Mouse (Mus musculus) limb, embryonic 15.5 days (tissue): ENCODE results near the gene Ntf5. TPM values are rescaled to one million over a fixed set of nuclear protein-coding genes. Genes with fewer than 3 reads are reported as not detected.

Source experiments
- ATAC-seq: fragments of 200-750 bp; cut with Nextera tagmentation; 2 replicates; pipeline ENCODE4 v1.8.0; 2017; ENCODE audit warnings: low read depth, moderate TSS enrichment; ENCODE audit not compliant: insufficient number of reproducible peaks, low FRiP score, low TSS enrichment
- H3K27ac ChIP-seq: fragments of 300-500 bp; sonication (generic); 2 replicates; pipeline ENCODE4 v1.5.1; 2015; ENCODE audit warnings: moderate library complexity, mild to moderate bottlenecking, inconsistent platforms
- H3K27me3 ChIP-seq: fragments of 300-500 bp; sonication (generic); 2 replicates; pipeline ENCODE4 v1.6.1; 2015; ENCODE audit warnings: inconsistent platforms
- H3K36me3 ChIP-seq: fragments of 300-500 bp; sonication (generic); 2 replicates; pipeline ENCODE4 v1.6.1; 2015; ENCODE audit warnings: inconsistent platforms
- H3K4me1 ChIP-seq: fragments of 300-500 bp; sonication (generic); 2 replicates; pipeline ENCODE4 v1.6.1; 2015; ENCODE audit warnings: inconsistent platforms
- H3K4me2 ChIP-seq: fragments of 300-500 bp; sonication (generic); 2 replicates; pipeline ENCODE4 v1.6.1; 2015; ENCODE audit warnings: mild to moderate bottlenecking, inconsistent platforms
- H3K4me3 ChIP-seq: fragments of 300-500 bp; sonication (generic); 2 replicates; pipeline ENCODE4 v1.5.1; 2015; ENCODE audit warnings: mild to moderate bottlenecking, inconsistent platforms
- H3K9ac ChIP-seq: fragments of 300-500 bp; sonication (generic); 2 replicates; pipeline ENCODE4 v1.6.1; 2015; ENCODE audit warnings: inconsistent platforms
- H3K9me3 ChIP-seq: fragments of 300-500 bp; sonication (generic); 2 replicates; pipeline ENCODE4 v1.6.1; 2016; ENCODE audit warnings: inconsistent platforms
- WGBS: fragments of 180-500 bp; shearing (Covaris S2); methylation state at CpG from one replicate; pipeline ENCODE4 v1.1.7; 2015; 5-methylcytosine and 5-hydroxymethylcytosine counted together
- polyA plus RNA-seq: library from polyadenylated mRNA; unstranded; fragments of >200 nt; fragmentation: Nextera tagmentation; extraction: Ambion mirVana; gene quantifications from 2 replicates; pipeline ENCODE4 v1.2.1, GENCODE M21; 2015

Ntf5 gene
- polyA plus RNA-seq, 1 experiment from 2014 or later: 3.0 TPM

- no peak for ATAC-seq
- Histone ChIP-seq H3K27me3 (peaks cover 57% of the 10 kb centered on the region), H3K36me3 (peaks cover 47% of the 10 kb centered on the region), H3K4me2 (peak overlapping the region; percentile 24; the same call in 1 of the 2 replicates), H3K9ac (no peak overlapping the region), H3K9me3 (no peaks in the 10 kb centered on the region), H3K4me3 (peak overlapping the region; percentile 9), H3K4me1 (peaks cover 37% of the 10 kb centered on the region), H3K27ac (no peak overlapping the region)
- WGBS: 11% methylated on average over 27 of the region's 27 CpGs
These were observed 6.5 kb downstream of the Ntf5 start for GRCm38 (mm10) chr7:45419859-45420614.

DNA sequence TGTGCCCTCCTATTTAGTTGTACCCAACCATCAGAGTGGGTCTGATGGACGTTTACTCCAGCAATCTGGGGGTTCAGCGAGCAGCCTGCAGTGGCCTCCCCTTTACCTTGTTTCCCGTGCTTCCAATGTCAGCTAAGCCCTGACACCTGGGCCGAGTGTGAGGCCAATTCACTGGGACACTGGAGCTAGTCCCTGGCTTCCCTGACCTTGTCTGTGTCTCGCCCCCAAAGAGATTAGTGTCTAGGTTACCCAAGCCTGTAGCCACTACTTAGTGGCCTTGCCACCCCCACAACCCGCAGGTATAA, 7.1 kb downstream of the Ntf5 start, which contains the start of gene Lhb:
Gene Lhb, plus strand, starts transcription at position 206 of the 305 bp plus-strand sequence.
- Histone ChIP-seq H3K4me3 (peak within 1 kb of the TSS; percentile 9), H3K27ac (no peak within 1 kb of the TSS), H3K9me3 (no peaks in the 10 kb centered on the region), H3K4me2 (peak within 1 kb of the TSS; percentile 24; the same call in 1 of the 2 replicates), H3K27me3 (peaks cover 52% of the 10 kb centered on the region), H3K9ac (no peak within 1 kb of the TSS), H3K4me1 (peaks cover 31% of the 10 kb centered on the region), H3K36me3 (peaks cover 52% of the 10 kb centered on the region)
- 49% methylated on average over 6 of the region's 6 CpGs for WGBS
- no peak for ATAC-seq

DNA sequence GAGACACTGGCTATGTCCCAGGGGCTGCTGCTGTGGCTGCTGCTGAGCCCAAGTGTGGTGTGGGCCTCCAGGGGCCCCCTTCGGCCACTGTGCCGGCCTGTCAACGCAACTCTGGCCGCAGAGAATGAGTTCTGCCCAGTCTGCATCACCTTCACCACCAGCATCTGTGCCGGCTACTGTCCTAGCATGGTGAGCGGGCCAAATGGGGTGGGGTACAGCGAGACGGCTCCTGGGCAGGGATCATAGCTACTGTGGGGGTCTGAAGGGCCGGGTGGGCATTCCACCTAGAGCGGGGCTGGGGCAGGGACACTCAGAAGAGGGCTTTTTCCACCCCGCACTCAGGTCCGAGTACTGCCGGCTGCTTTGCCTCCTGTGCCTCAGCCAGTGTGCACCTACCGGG, 7.7 kb downstream of the Ntf5 start:
- Histone ChIP-seq H3K27ac (no peak overlapping the region), H3K9me3 (no peaks in the 10 kb centered on the region), H3K4me3 (no peak overlapping the region), H3K36me3 (peaks cover 55% of the 10 kb centered on the region), H3K27me3 (peaks cover 46% of the 10 kb centered on the region), H3K4me1 (peaks cover 28% of the 10 kb centered on the region), H3K4me2 (no peak overlapping the region), H3K9ac (no peak overlapping the region)
- WGBS: 89% methylated on average over 14 of the region's 14 CpGs
- no peak for ATAC-seq

- Histone ChIP-seq H3K9ac (no peak overlapping the region), H3K36me3 (peaks cover 96% of the 10 kb centered on the region), H3K27me3 (no peaks in the 10 kb centered on the region), H3K4me2 (no peak overlapping the region), H3K4me3 (no peak overlapping the region), H3K9me3 (no peaks in the 10 kb centered on the region), H3K4me1 (no peaks in the 10 kb centered on the region), H3K27ac (no peak overlapping the region)
- 91% methylated on average over 8 of the region's 8 CpGs for WGBS
- no peak for ATAC-seq
These were observed 13.1 kb downstream of the Ntf5 start for GRCm38 (mm10) chr7:45426556-45426955.

GRCm38 (mm10) chr7:45433835-45434202, 20.3 kb downstream of the Ntf5 start:
- H3K4me1 ChIP-seq: peaks cover 44% of the 10 kb centered on the region
- WGBS: under 1% methylated on average over 7 of the region's 7 CpGs

GRCm38 (mm10) chr7:45434203-45435015, 20.9 kb downstream of the Ntf5 start, which contains the start of gene Gys1:
Gene Gys1 (plus strand): TSS chr7:45434844.
- peak; percentile 97 for ATAC-seq
- H3K4me1 ChIP-seq: peaks cover 44% of the 10 kb centered on the region
- under 1% methylated on average over 45 of the region's 45 CpGs for WGBS

More at GRCm38 (mm10) chr7:45433835-45434202, 20.3 kb downstream of the Ntf5 start:
- Histone ChIP-seq H3K9ac (peak overlapping the region; percentile 90), H3K27ac (peak overlapping the region; percentile 92), H3K9me3 (no peaks in the 10 kb centered on the region), H3K36me3 (peaks cover 38% of the 10 kb centered on the region), H3K4me3 (peak overlapping the region; percentile 62), H3K27me3 (no peaks in the 10 kb centered on the region), H3K4me2 (peak overlapping the region; percentile 90)
- ATAC-seq: no peak

DNA sequence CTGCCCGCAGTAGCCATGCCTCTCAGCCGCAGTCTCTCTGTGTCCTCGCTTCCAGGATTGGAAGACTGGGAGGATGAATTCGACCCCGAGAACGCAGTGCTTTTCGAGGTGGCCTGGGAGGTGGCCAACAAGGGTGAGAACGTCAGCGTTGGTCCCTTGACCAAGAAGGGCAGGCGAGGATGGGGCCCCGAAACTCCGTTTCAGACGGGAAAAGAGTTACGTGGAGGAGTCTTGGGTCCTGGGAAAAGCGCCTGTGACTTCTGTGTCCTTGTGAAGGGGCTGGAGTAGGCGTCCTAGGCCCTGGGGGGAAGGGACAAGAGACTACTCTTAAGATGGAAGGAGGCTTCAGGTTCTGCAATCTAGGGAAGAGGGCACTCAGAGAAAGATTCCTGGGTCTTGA, 21.5 kb downstream of the Ntf5 start:
- Histone ChIP-seq H3K9me3 (no peaks in the 10 kb centered on the region), H3K27ac (peak overlapping the region; percentile 83), H3K27me3 (no peaks in the 10 kb centered on the region), H3K4me2 (peak overlapping the region; percentile 72), H3K36me3 (peaks cover 33% of the 10 kb centered on the region), H3K9ac (peak overlapping the region; percentile 72), H3K4me1 (peaks cover 44% of the 10 kb centered on the region), H3K4me3 (peak overlapping the region; percentile 62)
- ATAC-seq: no peak
- 3% methylated on average over 16 of the region's 16 CpGs for WGBS

More at GRCm38 (mm10) chr7:45434203-45435015, 20.9 kb downstream of the Ntf5 start, which contains the start of gene Gys1:
- Histone ChIP-seq H3K4me2 (peak within 1 kb of the TSS; percentile 90), H3K36me3 (peaks cover 33% of the 10 kb centered on the region), H3K9me3 (no peaks in the 10 kb centered on the region), H3K9ac (peak within 1 kb of the TSS; percentile 90), H3K4me3 (peak within 1 kb of the TSS; percentile 62), H3K27ac (peak within 1 kb of the TSS; percentile 92), H3K27me3 (no peaks in the 10 kb centered on the region)

- ATAC-seq: no peak
- Histone ChIP-seq H3K27me3 (no peaks in the 10 kb centered on the region), H3K4me3 (peak overlapping the region; percentile 62; the same call in 1 of the 2 replicates), H3K9me3 (no peaks in the 10 kb centered on the region), H3K4me1 (peaks cover 44% of the 10 kb centered on the region), H3K4me2 (peak overlapping the region; percentile 72), H3K36me3 (peaks cover 27% of the 10 kb centered on the region), H3K27ac (no peak overlapping the region), H3K9ac (no peak overlapping the region)
- WGBS: 90% methylated on average over 5 of the region's 5 CpGs
These were observed 22.9 kb downstream of the Ntf5 start for GRCm38 (mm10) chr7:45436444-45436843.

- peaks cover 26% of the 10 kb centered on the region for H3K36me3 ChIP-seq
- no peaks in the 10 kb centered on the region for H3K9me3 ChIP-seq
- H3K4me3 ChIP-seq: no peak overlapping the region
- H3K9ac ChIP-seq: no peak overlapping the region
- peaks cover 44% of the 10 kb centered on the region for H3K4me1 ChIP-seq
- H3K27ac ChIP-seq: no peak overlapping the region
- WGBS: 27% methylated on average over 6 of the region's 6 CpGs
- H3K4me2 ChIP-seq: peak overlapping the region; percentile 7; the same call in 1 of the 2 replicates
- no peaks in the 10 kb centered on the region for H3K27me3 ChIP-seq
- no peak for ATAC-seq
These were observed 23.6 kb downstream of the Ntf5 start for GRCm38 (mm10) chr7:45437046-45437445.

DNA sequence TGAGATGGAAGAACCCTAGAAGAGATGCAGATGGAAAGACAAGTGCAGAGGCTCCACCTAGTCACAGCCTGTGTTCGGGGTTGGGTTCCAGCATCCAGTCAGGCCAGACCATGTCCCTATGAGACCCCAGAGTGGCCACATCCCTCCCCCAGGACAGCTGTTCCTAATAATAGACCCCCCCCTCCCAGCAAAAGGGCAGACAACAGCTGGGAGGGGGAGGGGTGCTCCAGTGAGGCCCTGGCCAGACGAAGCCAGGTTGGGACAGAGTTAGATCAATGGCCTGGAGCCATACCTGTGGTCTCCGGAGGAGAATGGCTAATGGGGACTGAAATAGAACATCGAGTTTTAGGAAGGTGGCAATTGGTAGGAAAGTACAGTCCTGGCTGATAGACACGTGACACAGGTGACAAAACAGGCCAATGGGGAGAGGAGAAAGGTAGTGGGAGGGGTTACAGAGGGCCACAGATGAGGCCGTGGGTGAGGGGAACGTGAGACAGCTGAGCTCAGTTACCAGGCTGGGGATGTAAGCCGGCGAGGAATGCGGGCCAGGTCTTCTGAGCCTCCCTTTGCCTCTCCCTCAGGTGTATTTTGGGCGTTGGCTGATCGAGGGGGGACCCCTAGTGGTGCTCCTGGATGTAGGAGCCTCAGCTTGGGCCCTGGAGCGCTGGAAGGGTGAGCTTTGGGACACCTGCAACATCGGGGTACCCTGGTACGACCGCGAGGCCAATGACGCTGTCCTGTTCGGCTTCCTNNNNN, 24.2 kb downstream of the Ntf5 start, which contains the start of gene Ruvbl2:
Gene Ruvbl2, minus strand, starts transcription at position 576 of the 756 bp plus-strand sequence.
- Histone ChIP-seq H3K4me3 (no peak within 1 kb of the TSS), H3K4me1 (peaks cover 41% of the 10 kb centered on the region), H3K27me3 (no peaks in the 10 kb centered on the region), H3K27ac (no peak within 1 kb of the TSS), H3K36me3 (peaks cover 25% of the 10 kb centered on the region), H3K9me3 (no peaks in the 10 kb centered on the region), H3K4me2 (peak within 1 kb of the TSS; percentile 20; the same call in 1 of the 2 replicates), H3K9ac (peak within 1 kb of the TSS; percentile 20; the same call in 1 of the 2 replicates)
- no peak for ATAC-seq
- WGBS: 14% methylated on average over 19 of the region's 19 CpGs
